Mouse (Mus musculus): Measurements from ENCODE around the gene Nags.
A peak's percentile ranks its signal among the peaks of the same experiment; 100 is the strongest.

Gene Nags

DNA sequence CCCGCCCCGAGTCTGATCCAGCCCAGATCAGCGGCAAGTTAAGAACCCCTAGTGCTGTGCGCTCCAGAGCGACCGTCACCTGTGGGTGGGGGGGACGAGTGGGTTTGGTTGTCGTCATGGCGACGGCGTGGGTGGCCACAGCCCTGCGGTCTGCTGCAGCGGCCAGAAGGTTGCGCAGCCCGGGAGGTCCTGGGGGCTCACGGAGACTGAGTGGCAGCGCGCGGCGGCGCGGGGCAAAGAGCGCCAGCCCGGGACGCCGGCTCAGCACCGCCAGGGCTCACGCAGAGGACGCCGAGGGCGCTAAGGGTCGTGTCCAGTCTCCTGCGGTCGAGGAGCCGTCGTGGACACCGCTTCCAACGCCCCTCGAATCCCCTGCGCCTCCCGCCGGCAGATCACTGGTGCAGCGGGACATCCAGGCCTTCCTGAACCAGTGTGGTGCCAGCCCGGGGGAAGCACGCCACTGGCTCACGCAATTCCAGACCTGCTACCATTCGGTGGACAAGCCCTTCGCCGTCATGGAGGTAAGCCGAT is at the start of gene Nags:
TSS of gene Nags (plus strand) at position 43 of the 531 bp plus-strand sequence.
- DNase-seq = no peak

GRCm38 (mm10) chr11:102095676-102096075 is 49.6 kb upstream of the Nags start:
- no peak for DNase-seq

- DNase-seq = no peak
These were observed 48.9 kb upstream of the Nags start for GRCm38 (mm10) chr11:102096446-102096845.

DNA sequence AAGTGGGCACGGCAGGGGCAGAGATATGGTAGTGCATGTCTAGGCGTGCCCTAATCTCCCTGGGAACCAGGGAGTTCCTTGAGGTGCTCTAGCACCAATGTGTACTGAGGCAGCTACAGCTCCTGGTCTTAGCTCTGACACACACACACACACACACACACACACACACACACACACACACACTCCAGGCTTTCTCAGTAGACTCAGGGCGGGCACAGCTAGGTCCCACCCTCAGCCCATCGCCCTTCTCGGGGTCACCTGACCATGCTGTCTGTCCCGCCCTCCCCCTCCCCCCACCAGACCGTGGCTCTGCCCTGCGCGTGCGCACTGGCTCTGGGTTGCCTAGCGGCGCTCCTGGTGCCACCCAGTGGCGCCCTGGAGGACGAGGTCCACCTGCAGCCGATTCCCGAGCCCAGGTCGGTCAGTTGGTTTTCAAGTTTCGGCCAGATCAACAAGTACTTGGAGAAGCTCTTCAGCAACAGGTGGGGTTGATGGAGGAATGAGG is 48.4 kb upstream of the Nags start:
- peak; percentile 38 for DNase-seq

- no peak for DNase-seq
These were observed 44.1 kb upstream of the Nags start, which contains the start of gene Ppy for GRCm38 (mm10) chr11:102101219-102101618. Gene Ppy, minus strand, starts transcription at chr11:102101319.

- peak; percentile 50 for DNase-seq
These were observed 42.6 kb upstream of the Nags start for GRCm38 (mm10) chr11:102102485-102103258.

DNA sequence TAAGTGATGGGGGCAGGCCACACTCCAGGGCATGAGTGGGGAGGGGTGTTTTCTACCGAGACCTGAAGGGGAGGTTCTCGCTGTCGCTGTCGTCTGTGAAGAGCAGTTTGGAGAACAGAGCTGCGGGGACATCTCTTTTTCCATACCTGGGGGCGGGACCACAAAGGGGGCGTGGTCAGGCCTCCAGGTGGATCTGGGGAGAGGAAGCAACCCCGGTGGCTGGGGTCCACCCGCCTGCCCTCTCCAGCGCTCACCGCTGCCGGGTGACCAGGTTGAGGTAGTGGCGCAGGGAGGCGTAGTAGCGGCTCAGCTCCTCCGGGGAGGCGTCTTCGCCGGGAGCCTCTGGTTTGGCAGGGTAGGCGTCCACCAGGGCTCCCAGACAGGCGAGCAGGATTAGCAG is 38.4 kb upstream of the Nags start:
- DNase-seq = no peak

DNA sequence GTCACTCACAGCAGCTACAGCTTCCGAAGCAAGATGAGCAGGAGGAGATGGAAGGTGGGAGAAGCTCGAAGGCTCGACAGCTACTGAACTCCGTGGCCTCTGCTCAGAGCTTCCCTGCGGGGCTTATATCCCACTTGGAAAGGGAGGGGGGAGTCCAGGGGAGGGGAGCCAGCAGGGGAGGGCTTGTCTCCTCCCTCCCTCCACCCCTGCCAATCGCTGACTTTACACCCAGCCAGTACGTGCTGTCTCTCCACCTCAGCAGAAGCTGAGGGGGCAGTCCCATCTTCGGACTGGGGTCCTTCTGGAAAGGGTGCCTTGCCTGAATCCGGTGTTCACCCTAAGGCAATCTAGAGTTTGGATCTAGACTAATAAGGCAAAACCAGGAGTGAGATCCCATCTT is 37.6 kb upstream of the Nags start, which contains the start of gene Pyy:
TSS of gene Pyy (minus strand) at position 101 of the 400 bp plus-strand sequence.
- DNase-seq = no peak

DNA sequence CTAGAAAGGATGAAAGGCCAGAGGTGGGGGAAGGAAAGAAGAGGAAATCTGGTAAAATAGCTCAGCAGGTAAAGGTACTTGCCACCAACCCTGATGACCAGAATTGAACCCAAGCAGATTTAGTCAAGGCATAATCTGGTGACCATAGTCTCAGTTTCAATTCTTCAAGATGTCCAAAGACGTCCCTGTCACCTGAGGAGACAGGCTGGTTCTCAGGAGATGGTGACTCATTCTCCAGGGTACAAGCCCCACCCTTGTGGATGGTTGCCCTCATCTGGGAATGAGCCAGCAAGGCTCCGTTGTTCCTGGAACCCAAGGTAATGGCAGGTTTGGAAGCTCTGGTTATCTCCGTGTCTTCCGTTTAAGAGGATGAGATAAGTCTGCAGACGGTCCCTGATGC is 33.7 kb upstream of the Nags start:
- DNase-seq = no peak

DNA sequence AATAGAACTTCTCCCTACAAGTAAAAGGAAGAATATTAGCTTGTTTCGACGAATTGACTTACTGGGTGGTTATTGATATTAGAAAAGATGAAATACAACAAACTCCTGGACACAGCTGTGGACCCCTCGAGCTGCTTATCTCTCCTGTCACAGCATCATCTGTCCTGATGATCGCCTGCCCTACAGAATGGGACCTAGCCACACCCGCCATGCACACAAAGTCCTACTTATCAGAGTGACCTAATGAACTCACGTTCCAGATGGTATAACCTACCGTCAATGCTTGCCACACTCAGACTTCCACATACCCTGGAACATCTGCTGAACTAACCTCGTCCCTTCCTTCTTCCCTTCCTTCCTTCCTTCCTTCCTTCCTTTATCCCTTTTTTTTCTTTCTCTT is 29.1 kb upstream of the Nags start:
- no peak for DNase-seq

DNA sequence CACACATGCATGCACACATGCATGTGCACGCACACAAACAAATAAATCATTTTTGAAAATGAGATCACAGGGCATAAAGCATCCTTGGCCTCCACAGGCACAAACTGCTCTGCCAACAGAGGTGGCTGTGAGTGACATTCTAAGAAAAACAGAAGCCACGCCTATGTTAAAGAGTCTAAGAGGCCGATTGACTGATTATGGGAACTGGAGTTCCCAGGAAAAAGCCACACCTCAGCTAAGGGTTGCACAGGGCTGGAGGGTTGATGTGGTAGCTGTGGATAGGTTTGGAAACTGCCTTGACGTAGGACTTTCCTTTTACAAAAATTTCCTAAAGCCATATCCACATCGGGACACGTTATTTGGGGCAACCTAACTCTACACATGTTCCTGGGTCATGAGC is 27.9 kb upstream of the Nags start:
- DNase-seq = no peak

- DNase-seq = no peak
These were observed 10.8 kb upstream of the Nags start for GRCm38 (mm10) chr11:102134516-102134915.

GRCm38 (mm10) chr11:102137625-102138446 is 7.5 kb upstream of the Nags start:
- no peak for DNase-seq

DNA sequence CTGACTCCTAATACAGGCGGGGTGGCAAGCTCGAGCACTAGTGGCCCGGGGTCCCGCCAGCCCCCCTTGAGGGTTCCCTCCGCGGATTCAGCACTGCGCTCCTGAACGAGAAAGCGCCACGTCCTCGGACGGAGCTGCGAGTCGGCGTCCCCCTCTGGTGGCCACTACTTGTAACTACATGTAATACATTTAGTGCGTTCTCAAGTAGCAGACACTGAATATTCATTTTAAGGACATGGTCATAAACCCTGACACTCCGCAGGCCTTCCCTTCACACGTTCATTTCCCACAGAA is 6.9 kb upstream of the Nags start:
- peak; percentile 50 for DNase-seq

DNA sequence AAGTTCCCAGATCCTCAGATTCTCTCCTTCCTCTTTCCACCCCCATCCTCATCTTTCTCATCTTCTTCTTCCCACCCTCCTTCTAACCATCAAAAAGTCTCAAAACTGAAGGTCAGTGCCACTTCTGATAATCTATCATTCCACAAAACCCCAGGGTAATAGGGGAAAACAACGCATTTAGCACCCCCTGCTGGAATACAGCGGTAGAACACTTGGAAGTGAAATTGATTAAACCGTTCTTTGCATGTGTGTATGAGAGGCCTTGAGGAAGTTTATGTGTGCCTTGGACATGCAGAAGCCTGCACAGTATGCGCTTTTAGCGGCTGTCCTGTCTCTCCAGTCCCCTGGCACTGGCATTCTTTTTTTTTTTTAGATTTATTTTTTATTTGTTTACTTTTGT is 4.8 kb upstream of the Nags start:
- peak; percentile 57 for DNase-seq

DNA sequence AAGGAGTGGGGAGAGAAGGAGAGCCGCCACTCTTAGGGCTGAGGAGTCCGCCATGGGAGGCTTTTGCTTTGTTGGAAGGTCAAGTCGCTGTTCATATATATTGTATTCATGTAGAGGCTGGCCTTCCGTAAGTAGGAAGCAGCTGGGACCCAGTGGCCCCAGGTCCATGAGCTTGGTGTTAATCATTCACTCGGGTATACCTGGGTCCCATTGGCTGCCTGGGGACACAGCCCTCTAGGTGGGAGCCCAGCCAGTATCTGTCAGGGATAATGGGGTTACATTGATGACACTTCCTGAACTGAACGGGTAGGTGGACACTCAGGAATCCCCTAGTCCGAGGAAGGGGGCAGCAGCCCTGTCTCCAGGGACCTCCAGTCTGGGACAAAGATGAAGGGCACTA is 3.0 kb upstream of the Nags start:
- DNase-seq = no peak

GRCm38 (mm10) chr11:102144957-102145470 is 299 bp upstream of the Nags start:
- DNase-seq = no peak

DNA sequence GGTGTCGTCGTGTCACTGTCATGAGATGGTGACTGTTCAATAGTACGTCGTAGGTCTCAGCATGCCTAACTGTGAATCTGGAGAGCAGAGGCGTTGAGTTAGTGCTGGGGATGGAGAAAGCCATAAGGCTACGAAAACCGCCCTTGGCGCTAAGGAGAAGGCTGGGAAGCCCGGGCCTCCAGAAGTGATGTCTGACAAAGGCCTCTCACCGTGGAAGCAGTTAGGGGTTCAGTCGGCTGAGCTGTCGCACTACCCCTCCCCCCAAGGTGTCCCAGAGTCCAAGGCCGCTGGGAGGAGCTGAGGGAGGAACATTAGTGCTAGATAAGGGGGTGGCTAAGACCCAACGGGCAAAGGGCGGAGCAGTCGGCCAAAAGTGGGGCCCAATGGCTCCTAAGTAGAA is 692 bp downstream of the Nags start:
- DNase-seq = no peak

GRCm38 (mm10) chr11:102146531-102146930 is 1.2 kb downstream of the Nags start:
- no peak for DNase-seq

DNA sequence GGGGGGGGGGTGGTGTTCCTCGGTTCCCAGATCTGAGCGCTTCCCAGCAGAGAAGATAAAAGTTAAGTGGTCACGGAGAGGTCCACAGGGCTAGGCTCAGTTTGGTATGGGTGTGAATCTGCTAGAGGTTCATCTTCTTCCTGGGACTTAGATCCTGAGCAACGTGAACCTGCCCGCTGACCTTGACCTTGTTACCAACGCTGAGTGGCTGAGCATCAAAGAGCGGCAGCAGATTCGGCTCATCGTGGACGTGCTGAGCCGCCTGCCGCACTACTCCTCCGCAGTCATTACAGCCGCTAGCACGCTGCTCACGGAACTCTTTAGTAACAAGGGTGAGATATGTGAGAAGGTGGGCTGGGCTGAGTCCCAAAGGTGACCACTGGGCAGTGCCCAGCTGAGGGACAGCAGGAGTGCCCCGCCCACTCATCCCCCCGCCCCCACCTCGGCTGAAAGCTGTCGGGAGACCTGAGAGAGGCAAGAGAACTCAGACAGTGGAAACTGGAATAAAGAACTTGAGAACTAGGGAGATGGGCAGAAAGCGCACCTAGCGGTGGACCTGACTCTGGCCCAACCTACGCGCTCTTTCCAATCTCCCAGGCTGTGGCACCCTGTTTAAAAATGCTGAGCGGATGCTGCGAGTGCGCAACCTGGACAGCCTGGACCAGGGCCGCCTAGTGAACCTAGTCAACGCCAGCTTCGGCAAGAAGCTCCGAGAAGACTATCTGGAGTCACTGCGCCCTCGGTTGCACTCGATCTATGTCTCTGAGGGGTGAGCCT is 2.1 kb downstream of the Nags start:
- no peak for DNase-seq

- peak; percentile 81 for DNase-seq
These were observed 10.9 kb downstream of the Nags start, which contains the start of gene Tmem101 for GRCm38 (mm10) chr11:102156039-102156785. Gene Tmem101, minus strand, starts transcription at chr11:102156404.

GRCm38 (mm10) chr11:102156786-102157089 is 11.4 kb downstream of the Nags start:
- no peak for DNase-seq

All from thymus, postnatal 25 days (tissue).